Mouse (Mus musculus) liver, embryonic 14.5 days (tissue): ENCODE measurements around the gene Folr1. TPM values are rescaled to one million over a fixed set of nuclear protein-coding genes. Genes with fewer than 3 reads are reported as not detected.

Experiments
- ATAC-seq: fragments of 200-750 bp; cut with Nextera tagmentation; 2 replicates; pipeline ENCODE4 v1.8.0; 2017; ENCODE audit warnings: moderate number of reproducible peaks, mild to moderate bottlenecking, moderate library complexity; ENCODE audit not compliant: insufficient read depth
- DNase-seq, 3 experiments: peaks; one replicate each; pipeline ENCODE4 v3.0.0-alpha.2; 2012 to 2013; ENCODE audit warnings: low read depth in 3 of 3, low spot score in 3 of 3
- H3K27ac ChIP-seq: fragments of 300-500 bp; sonication (generic); 2 replicates; pipeline ENCODE4 v1.5.1; 2014; ENCODE audit warnings: moderate library complexity, mild to moderate bottlenecking, control low read depth, inconsistent platforms
- H3K27me3 ChIP-seq: fragments of 300-500 bp; sonication (generic); 2 replicates; pipeline ENCODE4 v1.6.1; 2014; ENCODE audit warnings: mild to moderate bottlenecking, low read length, moderate library complexity; ENCODE audit not compliant: control insufficient read depth, insufficient read depth
- H3K36me3 ChIP-seq: fragments of 300-500 bp; sonication (generic); replicated peaks from 2 replicates; pipeline ENCODE4 v1.6.1; 2014; ENCODE audit warnings: low read depth; ENCODE audit not compliant: control insufficient read depth, insufficient read depth
- H3K4me1 ChIP-seq, 2 experiments: fragments of 200-500 bp in 1 of 2; fragments of 300-500 bp in 1 of 2; sonication (generic) in 1 of 2; replicated peaks; 2 replicates each; pipeline ENCODE4 v1.6.1; 2012 to 2014; ENCODE audit warnings: antibody characterized with exemption in 1 of 2, inconsistent platforms in 1 of 2, low read length in 1 of 2; ENCODE audit not compliant: control insufficient read depth in 2 of 2, insufficient read depth in 2 of 2
- H3K4me2 ChIP-seq: fragments of 300-500 bp; sonication (generic); 2 replicates; pipeline ENCODE4 v1.6.1; 2014; ENCODE audit warnings: low read depth, mild to moderate bottlenecking, control low read depth, moderate library complexity
- H3K4me3 ChIP-seq, 2 experiments: fragments of 200-500 bp in 1 of 2; fragments of 300-500 bp in 1 of 2; sonication (generic) in 1 of 2; 2 replicates each; pipeline ENCODE4 v1.5.1; 2012 to 2014; ENCODE audit warnings: low read depth in 2 of 2, low read length in 2 of 2, mild to moderate bottlenecking in 2 of 2, control low read depth in 1 of 2, inconsistent platforms in 1 of 2, moderate library complexity in 1 of 2; ENCODE audit not compliant: insufficient read depth in 1 of 2
- H3K9ac ChIP-seq: fragments of 300-500 bp; sonication (generic); replicated peaks from 2 replicates; pipeline ENCODE4 v1.6.1; 2014; ENCODE audit warnings: mild to moderate bottlenecking, control low read depth, moderate library complexity
- H3K9me3 ChIP-seq: fragments of 300-500 bp; sonication (generic); 2 replicates; pipeline ENCODE4 v1.6.1; 2016; ENCODE audit warnings: low read length, mixed read lengths; ENCODE audit not compliant: control insufficient read depth
- CTCF ChIP-seq: IDR thresholded peaks from 2 replicates; pipeline ENCODE4 v1.5.1; 2016; ENCODE audit warnings: antibody characterized with exemption, low read depth, control low read depth
- EP300 ChIP-seq: IDR thresholded peaks from 2 replicates; pipeline ENCODE4 v1.6.1; 2016; ENCODE audit warnings: antibody characterized with exemption, low read depth
- WGBS: fragments of 180-500 bp; shearing (Covaris S2); extraction: QIAGEN DNeasy Blood & Tissue Kit; methylation state at CpG from one replicate; pipeline ENCODE4 v1.1.7; 2014; ENCODE audit not compliant: insufficient replicate concordance; 5-methylcytosine and 5-hydroxymethylcytosine counted together
- polyA plus RNA-seq, 2 experiments: library from polyadenylated mRNA; depleted of rRNA in 1 of 2; stranded (reverse) in 1 of 2; unstranded in 1 of 2; fragments of >200 nt; fragmentation: Nextera tagmentation in 1 of 2; extraction: Ambion mirVana in 1 of 2; gene quantifications; 2 replicates each; pipeline versions ENCODE4 v1.2.1 to v1.2.3; 2012 to 2014

The Folr1 gene
- polyA plus RNA-seq, 2 experiments, result 0.33 TPM; not detected in 1

GRCm38 (mm10) chr7:101834903-101835302, 35.7 kb downstream of the Folr1 start:
- Histone ChIP-seq H3K9ac (no peak overlapping the region), H3K9me3 (no peaks in the 10 kb centered on the region), H3K36me3 (no peaks in the 10 kb centered on the region), H3K27ac (no peak overlapping the region), H3K4me3 (no peak overlapping the region), H3K27me3 (peaks cover 36% of the 10 kb centered on the region), H3K4me2 (no peak overlapping the region), H3K4me1 (no peaks in the 10 kb centered on the region)
- 72% methylated on average over 3 of the region's 3 CpGs for WGBS
- no peak for ATAC-seq
- no peak for TF ChIP-seq CTCF
- TF ChIP-seq EP300, result no peak
- no peak for DNase-seq

- H3K4me1 ChIP-seq, result no peaks in the 10 kb centered on the region
- DNase-seq (no peak), ATAC-seq (no peak)
- no peaks in the 10 kb centered on the region for H3K36me3 ChIP-seq
- H3K4me2 ChIP-seq, result no peak overlapping the region
- no peak overlapping the region for H3K27ac ChIP-seq
- no peak overlapping the region for H3K9ac ChIP-seq
- no peak for TF ChIP-seq EP300
- no peak for TF ChIP-seq CTCF
- H3K9me3 ChIP-seq, result no peaks in the 10 kb centered on the region
- H3K27me3 ChIP-seq, result peaks cover 36% of the 10 kb centered on the region
- 44% methylated on average over 3 of the region's 3 CpGs for WGBS
- H3K4me3 ChIP-seq, result no peak overlapping the region
These were observed 36.5 kb downstream of the Folr1 start for GRCm38 (mm10) chr7:101833916-101834584.

- Histone ChIP-seq H3K36me3 (no peaks in the 10 kb centered on the region), H3K27ac (no peak overlapping the region), H3K27me3 (peaks cover 29% of the 10 kb centered on the region), H3K4me1 (no peaks in the 10 kb centered on the region), H3K9ac (no peak overlapping the region), H3K9me3 (no peaks in the 10 kb centered on the region), H3K4me2 (no peak overlapping the region), H3K4me3 (no peak overlapping the region)
- ATAC-seq (no peak), DNase-seq (no peak)
- 53% methylated on average over 5 of the region's 5 CpGs for WGBS
- TF ChIP-seq CTCF (no peak), EP300 (no peak)
These were observed 37.2 kb downstream of the Folr1 start for GRCm38 (mm10) chr7:101833352-101833751.

GRCm38 (mm10) chr7:101832372-101832771, 38.2 kb downstream of the Folr1 start:
- Histone ChIP-seq H3K27me3 (peaks cover 20% of the 10 kb centered on the region), H3K36me3 (no peaks in the 10 kb centered on the region), H3K27ac (no peak overlapping the region), H3K4me3 (no peak overlapping the region), H3K9ac (no peak overlapping the region), H3K4me2 (no peak overlapping the region), H3K4me1 (no peaks in the 10 kb centered on the region), H3K9me3 (no peaks in the 10 kb centered on the region)
- DNase-seq (no peak), ATAC-seq (no peak)
- TF ChIP-seq CTCF, result no peak
- TF ChIP-seq EP300, result no peak
- 54% methylated on average over 4 of the region's 4 CpGs for WGBS

- no peak overlapping the region for H3K4me3 ChIP-seq
- H3K4me2 ChIP-seq, result no peak overlapping the region
- H3K4me1 ChIP-seq, result no peaks in the 10 kb centered on the region
- ATAC-seq, result no peak
- H3K9me3 ChIP-seq, result no peaks in the 10 kb centered on the region
- DNase-seq, result no peak
- no peak overlapping the region for H3K27ac ChIP-seq
- no peaks in the 10 kb centered on the region for H3K36me3 ChIP-seq
- WGBS, result 77% methylated on average over 8 of the region's 8 CpGs
- no peak for TF ChIP-seq EP300
- TF ChIP-seq CTCF, result no peak
- H3K27me3 ChIP-seq, result peaks cover 11% of the 10 kb centered on the region
- H3K9ac ChIP-seq, result no peak overlapping the region
These were observed 39.2 kb downstream of the Folr1 start for GRCm38 (mm10) chr7:101831437-101831836.
